ENCODE assay signal across 27 mouse cellular contexts in genomic region chr9:23432631-23433030, GRCm38 (mm10).
"Had no signal": no experiment of that assay in that cellular context is flagged by ENCODE, and none has a peak within 500 bp of the region (broad histone marks: within the 10 kb centered on the region; RNA-seq: fewer than 3 reads in every experiment).

No protein-coding gene starts in this region.

- H3K9ac ChIP-seq: embryonic facial prominence, embryonic 12.5 days; embryonic facial prominence, embryonic 13.5 days; embryonic facial prominence, embryonic 15.5 days; forebrain, embryonic 12.5 days; forebrain, embryonic 13.5 days; forebrain, embryonic 15.5 days; forebrain, postnatal 0 days had no signal

- H3K27ac ChIP-seq: embryonic facial prominence, embryonic 10.5 days; embryonic facial prominence, embryonic 12.5 days; embryonic facial prominence, embryonic 13.5 days; embryonic facial prominence, embryonic 15.5 days; forebrain, embryonic 10.5 days; forebrain, embryonic 12.5 days; forebrain, embryonic 13.5 days; forebrain, embryonic 15.5 days; gastrocnemius, adult 2 months; heart, adult 2 months had no signal

- H3K4me2 ChIP-seq: embryonic facial prominence, embryonic 12.5 days; embryonic facial prominence, embryonic 13.5 days; embryonic facial prominence, embryonic 15.5 days; forebrain, embryonic 12.5 days; forebrain, embryonic 13.5 days; forebrain, embryonic 15.5 days had no signal

- H3K4me3 ChIP-seq: embryonic facial prominence, embryonic 10.5 days; embryonic facial prominence, embryonic 12.5 days; embryonic facial prominence, embryonic 13.5 days; embryonic facial prominence, embryonic 15.5 days; erythroblast, embryonic 14.5 days; forebrain, embryonic 10.5 days; forebrain, embryonic 12.5 days; forebrain, embryonic 13.5 days; forebrain, embryonic 15.5 days; gastrocnemius, adult 2 months; heart, adult 2 months had no signal

- H3K36me3 ChIP-seq: embryonic facial prominence, embryonic 10.5 days; embryonic facial prominence, embryonic 12.5 days; embryonic facial prominence, embryonic 13.5 days; embryonic facial prominence, embryonic 15.5 days; forebrain, embryonic 10.5 days; forebrain, embryonic 12.5 days; forebrain, embryonic 15.5 days had no signal

- H3K4me1 ChIP-seq: embryonic facial prominence, embryonic 12.5 days; embryonic facial prominence, embryonic 15.5 days; forebrain, embryonic 10.5 days; forebrain, embryonic 12.5 days had no signal

- H3K9me3 ChIP-seq: embryonic facial prominence, embryonic 10.5 days; embryonic facial prominence, embryonic 12.5 days; embryonic facial prominence, embryonic 13.5 days; embryonic facial prominence, embryonic 15.5 days; forebrain, embryonic 10.5 days; forebrain, embryonic 12.5 days; forebrain, embryonic 13.5 days; forebrain, embryonic 15.5 days had no signal

- H3K27me3 ChIP-seq: embryonic facial prominence, embryonic 12.5 days; embryonic facial prominence, embryonic 13.5 days; embryonic facial prominence, embryonic 15.5 days; forebrain, embryonic 12.5 days; forebrain, embryonic 13.5 days; forebrain, embryonic 15.5 days had no signal

- ATAC-seq: forebrain, embryonic 13.5 days; forebrain, embryonic 14.5 days; forebrain, embryonic 15.5 days; forebrain, embryonic 16.5 days; forebrain, postnatal 0 days had no signal

- DNase-seq: cerebellum, adult 2 months; cerebellum, adult 8-10 months; cerebellum, adult 9-10 months; cerebellum, adult 9-11 months; cerebellum, postnatal 14 days; cerebellum, postnatal 25 days; cerebellum, postnatal 36 days; embryo, embryonic 11 days; forebrain, postnatal 0 days; gastrocnemius, adult 2 months; gastrocnemius, postnatal 10 days; gastrocnemius, postnatal 14 days; gastrocnemius, postnatal 25 days; gastrocnemius, postnatal 36 days; heart, adult 18-20 months; heart, adult 2 months had no signal
